Mouse (Mus musculus) cerebellum, adult 9-11 months (tissue): ENCODE results near the gene Padi1.

Source experiments
- DNase-seq: peaks from one replicate; pipeline ENCODE4 v3.0.0; 2022

Padi1 gene

GRCm38 (mm10) chr4:140845666-140846065 lies at the start of gene Padi1:
Gene Padi1 (minus strand): TSS chr4:140845778.
- DNase-seq: no peak

GRCm38 (mm10) chr4:140892163-140892530 lies 46.6 kb upstream of the Padi1 start:
- no peak for DNase-seq

- no peak for DNase-seq
Observed at GRCm38 (mm10) chr4:140891525-140892162, 46.1 kb upstream of the Padi1 start.

DNA sequence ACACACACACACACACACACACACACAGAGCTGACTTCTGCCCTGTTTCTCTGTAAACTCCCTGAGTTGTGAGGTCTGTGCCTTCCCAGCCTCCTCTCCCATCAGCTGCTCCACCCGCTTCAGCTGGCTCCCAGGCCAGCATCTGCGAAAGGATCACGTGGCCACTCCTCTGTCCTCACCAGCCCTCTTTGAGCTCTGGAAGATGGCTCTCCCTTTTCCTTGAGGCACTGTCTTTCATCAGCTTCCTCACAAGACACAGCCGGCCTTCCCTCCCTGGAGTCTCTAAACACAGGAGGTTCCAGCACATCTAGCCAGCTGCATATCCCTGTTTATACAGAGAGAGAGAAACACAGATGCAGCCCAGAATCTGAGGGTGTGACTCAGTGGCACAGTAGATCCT lies 38.3 kb upstream of the Padi1 start:
- DNase-seq: no peak

DNA sequence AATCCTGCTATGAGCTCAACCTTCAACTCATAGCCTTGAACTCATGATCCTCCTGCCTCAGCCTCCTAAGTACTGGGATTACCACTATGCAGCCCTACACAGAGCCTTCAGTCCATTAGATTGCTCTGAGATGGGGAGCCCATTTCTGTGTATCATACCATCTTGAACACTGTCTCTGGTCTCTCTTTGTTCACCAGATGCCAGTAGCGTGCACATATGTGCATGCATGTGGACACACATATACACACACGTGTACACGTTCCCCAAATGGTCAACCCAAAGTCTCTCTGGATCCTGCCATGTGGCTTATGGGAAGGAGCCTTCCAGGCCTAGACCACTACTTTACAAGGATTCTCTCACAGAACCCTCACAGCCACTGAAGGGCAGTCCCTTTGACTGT lies 37.4 kb upstream of the Padi1 start:
- DNase-seq: no peak

DNA sequence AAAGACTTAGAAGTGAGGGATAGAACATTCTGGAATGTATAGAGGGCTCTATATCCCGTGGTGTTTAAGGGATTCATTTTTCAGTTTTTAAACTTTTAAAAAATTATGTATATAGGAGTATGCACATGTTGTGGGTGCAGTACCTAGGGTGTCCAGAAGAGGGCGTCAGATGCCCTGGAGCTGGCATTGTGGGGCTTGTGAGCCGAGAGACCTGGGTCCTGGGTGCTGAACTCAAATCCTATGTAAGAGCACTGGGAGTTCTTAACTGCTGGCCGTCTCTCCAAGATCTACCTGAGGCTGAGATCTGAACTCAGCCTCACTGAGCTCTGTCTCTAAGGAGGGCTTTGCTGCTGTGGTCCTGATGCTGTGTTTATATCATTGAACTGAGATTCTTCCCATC lies 36.8 kb upstream of the Padi1 start:
- no peak for DNase-seq

DNA sequence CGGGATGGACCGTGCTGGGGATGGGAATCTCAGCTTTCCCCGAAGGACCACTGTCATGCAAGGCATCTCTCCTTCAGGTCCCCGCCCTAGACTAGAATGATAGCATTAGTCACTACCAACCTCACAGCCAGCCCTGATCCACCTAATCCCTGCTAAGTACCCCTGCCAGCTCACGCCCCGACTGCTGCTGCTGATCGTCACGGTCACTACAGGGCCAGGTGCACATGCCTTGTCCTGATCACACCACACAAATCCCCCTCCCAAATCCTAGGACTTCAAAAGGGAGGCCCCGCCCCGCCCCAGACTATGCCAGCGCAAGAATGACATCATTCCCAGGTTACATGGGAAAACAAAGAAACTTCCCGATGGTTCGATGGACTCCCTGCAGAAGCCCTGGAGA lies 36.2 kb upstream of the Padi1 start:
- no peak for DNase-seq

DNA sequence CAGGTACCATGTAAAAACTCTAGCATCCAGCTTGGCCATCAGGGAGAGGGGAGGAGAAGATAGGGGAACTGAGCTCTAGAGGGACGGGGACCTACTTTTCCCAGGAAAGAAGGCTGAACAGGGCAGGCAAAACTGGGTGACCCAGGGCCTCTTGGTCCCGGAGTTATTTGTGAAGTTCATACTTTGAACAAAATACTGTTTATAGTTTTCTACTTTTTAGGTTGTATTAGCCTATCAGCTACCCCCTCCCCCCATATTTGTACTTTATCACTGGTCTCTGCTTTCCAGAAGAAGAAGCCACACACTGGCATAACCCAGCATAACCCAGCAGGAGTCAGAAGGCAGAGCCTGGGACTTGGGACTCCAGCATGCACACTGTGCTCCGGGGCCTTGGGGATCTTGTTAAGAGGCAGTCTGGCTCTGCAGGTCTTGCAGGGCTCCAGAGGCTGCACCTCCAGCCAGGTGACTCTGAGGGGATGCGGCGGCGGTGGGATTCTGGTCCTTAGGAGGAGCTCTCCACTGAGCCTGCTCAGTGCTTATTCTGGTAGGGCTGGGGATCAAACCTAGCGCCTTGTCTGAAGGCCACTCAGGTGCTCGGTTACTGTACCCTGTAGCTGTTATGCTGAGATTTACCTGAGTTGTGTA lies 35.6 kb upstream of the Padi1 start:
- no peak for DNase-seq

DNA sequence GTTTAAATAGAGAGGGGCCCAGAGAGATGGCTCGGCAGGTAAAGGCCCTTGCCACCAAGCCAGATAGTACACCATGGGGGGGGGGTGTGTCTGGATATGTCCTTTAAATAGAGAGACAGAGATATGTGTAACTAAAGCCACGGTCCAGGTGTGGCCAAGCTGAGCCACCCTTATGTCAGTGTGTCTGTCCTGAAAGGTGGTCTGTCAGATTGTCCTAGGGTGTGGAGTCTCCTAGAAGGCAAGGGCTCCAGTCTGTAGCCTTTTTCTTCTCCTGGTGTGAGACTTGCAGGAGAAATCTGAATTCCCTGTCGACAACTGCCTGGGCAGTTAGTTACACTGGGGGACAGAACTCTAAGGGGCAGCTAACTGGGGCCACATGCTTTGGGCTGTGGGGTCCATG lies 34.6 kb upstream of the Padi1 start:
- DNase-seq: no peak

- DNase-seq: no peak
Observed at GRCm38 (mm10) chr4:140879739-140880138, 34.2 kb upstream of the Padi1 start.

- DNase-seq: no peak
Observed at GRCm38 (mm10) chr4:140879116-140879515, 33.5 kb upstream of the Padi1 start.

DNA sequence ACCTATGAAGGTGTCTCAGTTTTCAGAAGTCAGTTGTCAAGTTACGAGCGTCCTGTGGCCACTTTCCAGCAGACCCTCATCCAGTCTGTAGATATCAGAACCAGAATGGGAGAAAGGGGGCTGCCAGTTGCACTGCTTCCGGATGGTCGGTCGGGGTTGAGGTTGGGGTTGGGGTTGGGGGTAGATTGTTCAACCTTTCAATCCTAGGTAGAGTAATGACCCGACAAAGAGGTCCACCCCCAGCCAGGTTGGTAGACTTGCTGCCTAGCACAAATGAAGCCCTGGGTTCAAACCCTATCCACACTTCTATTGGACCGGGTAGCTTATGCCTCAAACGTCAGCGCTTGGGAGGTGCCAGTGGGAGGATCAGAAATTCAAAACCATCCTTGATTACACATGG lies 33.1 kb upstream of the Padi1 start:
- no peak for DNase-seq

GRCm38 (mm10) chr4:140877441-140877840 lies 31.9 kb upstream of the Padi1 start:
- no peak for DNase-seq

DNA sequence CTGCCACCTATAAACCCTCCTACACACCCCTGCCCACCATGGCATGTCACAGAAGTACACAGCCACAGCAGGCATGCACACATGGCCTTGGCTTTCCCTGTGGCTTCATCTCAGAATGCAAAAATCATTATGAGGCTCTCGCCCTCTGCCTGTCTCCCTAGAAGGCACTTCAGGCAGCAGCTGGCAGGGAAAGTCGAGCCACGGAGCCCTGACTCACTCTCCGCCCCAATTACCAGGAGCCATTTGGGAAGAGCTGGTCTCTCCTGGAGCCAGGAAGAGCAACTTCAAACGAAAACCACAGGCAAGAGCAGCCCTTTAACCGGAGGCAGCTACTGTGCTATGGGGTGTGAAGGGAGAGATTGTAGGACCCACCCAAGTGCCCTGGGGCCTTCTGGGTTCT lies 31.1 kb upstream of the Padi1 start:
- no peak for DNase-seq

DNA sequence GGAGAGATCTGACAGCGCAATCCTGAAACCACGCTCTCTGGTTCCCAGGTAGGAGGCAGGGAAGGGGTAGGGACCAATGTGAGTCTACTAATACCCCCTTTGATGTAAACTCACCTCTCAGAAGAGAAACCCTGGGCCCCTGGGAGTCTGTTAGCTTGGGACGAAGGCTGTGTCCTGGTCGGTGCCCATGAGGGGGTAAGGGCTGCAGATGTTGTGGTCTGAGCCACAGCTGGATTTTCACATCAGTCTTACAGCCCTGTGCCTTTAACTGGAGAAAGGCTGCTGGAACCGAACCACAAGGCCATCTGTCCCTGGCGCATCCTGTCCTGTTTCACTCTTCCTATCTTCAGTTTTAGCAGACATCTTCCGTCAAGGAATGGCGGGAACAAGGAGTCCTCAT lies 30.6 kb upstream of the Padi1 start:
- no peak for DNase-seq

DNA sequence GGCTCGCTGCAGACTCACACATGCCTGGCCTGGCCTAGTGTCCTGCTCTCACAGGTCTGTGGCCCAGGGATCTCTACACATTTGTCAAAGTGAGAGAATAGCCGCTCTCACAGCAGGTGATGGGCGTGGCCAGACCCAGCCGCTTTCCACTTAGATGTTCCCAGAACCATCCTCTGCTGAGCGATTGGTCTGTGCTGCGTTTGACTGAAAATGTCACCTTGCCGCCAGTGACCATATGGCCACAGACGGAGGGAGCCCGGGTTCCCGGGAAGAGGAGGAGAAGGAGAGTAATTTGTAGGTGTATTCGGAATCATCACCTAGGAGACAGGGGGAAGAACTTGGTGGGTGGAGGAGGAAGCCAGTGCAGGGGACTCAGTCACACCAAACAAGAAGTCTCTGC lies 27.4 kb upstream of the Padi1 start:
- no peak for DNase-seq

GRCm38 (mm10) chr4:140872686-140872992 lies 27.1 kb upstream of the Padi1 start:
- DNase-seq: no peak

DNA sequence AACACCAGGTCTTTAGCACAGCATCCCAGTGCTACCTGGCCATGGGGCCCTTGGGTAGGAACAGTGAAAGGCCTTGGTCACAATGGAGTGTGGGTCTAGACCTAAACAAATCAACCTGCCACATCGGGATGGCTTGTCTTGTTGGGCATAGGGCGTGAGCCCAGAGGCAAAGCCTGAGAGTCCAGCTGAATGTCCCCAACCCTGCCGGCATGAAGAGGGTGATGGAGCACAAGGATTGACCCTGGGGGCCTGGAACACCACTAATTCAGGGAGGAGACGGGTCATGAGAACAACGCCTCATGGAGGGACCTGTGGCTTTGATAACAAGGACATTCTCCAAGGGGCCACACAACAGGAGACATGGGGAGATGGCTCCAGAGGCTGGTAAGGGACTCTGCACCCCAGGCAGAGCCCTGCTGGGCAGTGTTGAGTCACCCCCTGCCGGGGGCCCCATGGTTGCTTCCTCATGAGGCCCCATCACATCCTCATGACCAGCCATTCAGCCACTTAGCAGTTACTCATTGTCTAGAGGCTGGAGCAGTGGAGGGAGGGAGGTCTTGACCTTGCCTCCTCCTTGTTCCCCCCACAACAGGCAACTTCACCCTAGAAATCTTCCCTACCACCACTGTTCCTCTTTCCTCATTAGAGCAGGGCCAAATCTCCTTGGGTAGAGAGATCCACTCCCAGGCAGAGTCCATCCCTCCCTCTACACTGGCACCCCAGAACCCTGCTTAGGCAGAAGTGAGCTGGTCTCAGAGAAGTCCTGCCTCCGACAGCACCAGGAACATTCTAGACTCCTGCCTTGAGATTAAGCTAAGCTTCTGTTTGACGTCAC lies 26.5 kb upstream of the Padi1 start:
- no peak for DNase-seq

DNA sequence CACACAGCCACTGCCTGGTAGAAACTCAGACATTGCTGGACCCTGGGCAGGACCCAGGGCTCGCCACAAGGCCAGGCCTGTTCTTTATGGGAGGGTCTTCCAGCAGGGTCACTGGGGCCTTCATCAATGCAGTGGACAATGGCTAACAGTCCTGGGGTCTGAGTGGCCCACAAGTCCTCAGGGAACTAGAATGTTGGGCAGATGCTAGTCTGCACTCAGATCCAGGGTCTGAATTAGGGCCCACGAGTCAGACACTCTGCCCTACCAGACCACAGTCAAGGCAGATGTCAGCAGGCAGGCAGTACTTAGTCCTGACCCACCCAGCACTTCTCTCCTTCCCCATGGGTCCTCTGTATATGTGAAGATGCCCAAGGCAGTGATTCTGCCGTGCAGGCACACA lies 25.8 kb upstream of the Padi1 start:
- no peak for DNase-seq

- DNase-seq: no peak
Observed at GRCm38 (mm10) chr4:140870876-140871275, 25.3 kb upstream of the Padi1 start.

DNA sequence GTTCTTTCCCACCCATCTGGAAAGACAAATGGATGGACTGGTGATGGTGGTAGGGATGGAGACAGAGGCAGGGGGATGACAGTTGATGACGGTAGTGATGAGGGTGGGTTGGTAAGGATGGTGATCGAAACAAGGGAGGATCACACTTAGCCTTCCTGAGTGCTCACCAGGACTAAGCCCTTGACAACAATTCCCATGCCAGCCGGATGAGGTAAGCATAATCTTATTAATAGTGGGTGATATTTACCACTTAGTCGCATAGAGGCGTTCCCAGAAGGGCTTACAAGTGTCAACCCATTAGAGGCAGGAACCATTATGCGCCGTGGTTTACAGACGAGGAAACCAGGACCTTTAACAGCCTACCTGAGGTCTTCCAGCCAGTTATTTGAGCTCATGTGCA lies 24.4 kb upstream of the Padi1 start:
- no peak for DNase-seq

GRCm38 (mm10) chr4:140868484-140869190 lies 23.1 kb upstream of the Padi1 start:
- DNase-seq: no peak

GRCm38 (mm10) chr4:140862036-140862650 lies 16.6 kb upstream of the Padi1 start:
- no peak for DNase-seq
